Mouse (Mus musculus) embryonic facial prominence, embryonic 14.5 days (tissue): ENCODE results near the gene Hjurp. TPM values are rescaled to one million over a fixed set of nuclear protein-coding genes. Genes with fewer than 3 reads are reported as not detected.

ENCODE experiments used
- polyA plus RNA-seq: library from polyadenylated mRNA; unstranded; fragments of >200 nt; fragmentation: Nextera tagmentation; extraction: Ambion mirVana; gene quantifications from 2 replicates; pipeline ENCODE4 v1.2.1, GENCODE M21; 2014

Gene Hjurp
- polyA plus RNA-seq, 1 experiment from 2014 or later = 110 TPM

Other genes starting within 250 kb of the Hjurp start
- not detected in 2 replicates for gene Ugt1a10, start 222.2 kb downstream of the Hjurp start, polyA plus RNA-seq
- gene Ugt1a9, start 206.8 kb downstream of the Hjurp start, polyA plus RNA-seq = not detected in 2 replicates
- not detected in 2 replicates for gene Ugt1a8, start 189.8 kb downstream of the Hjurp start, polyA plus RNA-seq
- gene Ugt1a7c, start 182.6 kb downstream of the Hjurp start, polyA plus RNA-seq = 2.4 and 3.9 TPM in 2 replicates
- gene Ugt1a6b, start 174.4 kb downstream of the Hjurp start, polyA plus RNA-seq = 0.54 and 2.0 TPM in 2 replicates
- 8.5 and 10.6 TPM in 2 replicates for gene Ugt1a6a, start 142.8 kb downstream of the Hjurp start, polyA plus RNA-seq
- gene Ugt1a5, start 111.6 kb downstream of the Hjurp start, polyA plus RNA-seq = not detected in 2 replicates
- 0.22 TPM in 1 of 2 replicates, not detected in the other for gene Ugt1a2, start 77.0 kb downstream of the Hjurp start, polyA plus RNA-seq
- gene Dnajb3, start 71.9 kb downstream of the Hjurp start, polyA plus RNA-seq = 8.7 and 11.9 TPM in 2 replicates
- gene Ugt1a1, start 65.7 kb downstream of the Hjurp start, polyA plus RNA-seq = 0.93 and 1.6 TPM in 2 replicates
- gene Mroh2a, start 50.6 kb downstream of the Hjurp start, polyA plus RNA-seq = 1.7 and 2.2 TPM in 2 replicates
- gene Trpm8, start within 50 bp of the Hjurp start, polyA plus RNA-seq = 0.07 TPM in 1 of 2 replicates, not detected in the other
- gene Spp2, start 129.3 kb upstream of the Hjurp start, polyA plus RNA-seq = 0.18 TPM in 1 of 2 replicates, not detected in the other
- not detected in 2 replicates for gene Glrp1, start 232.4 kb upstream of the Hjurp start, polyA plus RNA-seq